12 mouse cellular contexts compared by ENCODE assay signal in genomic region chr7:84279231-84279630, GRCm38 (mm10).
DNase-seq lines count a peak whose midpoint lies in the region.
"Had no signal": no experiment of that assay in that cellular context is flagged by ENCODE, and none has a peak within 500 bp of the region (broad histone marks: within the 10 kb centered on the region; RNA-seq: fewer than 3 reads in every experiment).

No protein-coding gene starts in this region.

- peak; percentile 48 to 70 for DNase-seq in heart, adult 18-20 months
- DNase-seq in heart, adult 8-10 months (ENCODE audit: low spot score): no peak
- peak; percentile 37 to 47 for DNase-seq in heart, adult 9 months (ENCODE audit: low spot score in 2 of 2)
- peak; percentile 22 to 38 for DNase-seq in heart, postnatal 10 days
- no peak for DNase-seq in layer of hippocampus, postnatal 10 days (ENCODE audit: low spot score in 2 of 2)
- no peak for DNase-seq in left cerebral cortex, adult 8-10 months (ENCODE audit: low spot score in 2 of 2)
- no peak for DNase-seq in layer of hippocampus, adult 9-11 months
- DNase-seq: adrenal gland, postnatal 36 days; cerebellum, adult 2 months; gastrocnemius, postnatal 25 days; left cerebral cortex, postnatal 4 days; thymus, postnatal 25 days had no signal

- intact Hi-C loops in heart, postnatal 10 days (cut with DNase I): no loop called here

Comparison
In these comparisons a context has a peak if more than half of its experiments do, and no peak if none do; other contexts are left out.
1. DNase-seq: peak in heart, adult 18-20 months (2 of 2), heart, adult 9 months (2 of 2) and heart, postnatal 10 days (2 of 2); none in heart, adult 8-10 months (single experiment), layer of hippocampus, postnatal 10 days (0 of 2), left cerebral cortex, adult 8-10 months (0 of 2) and layer of hippocampus, adult 9-11 months (single experiment).